Mouse (Mus musculus) neural tube, embryonic 14.5 days (tissue): ENCODE results near the gene Nbas. TPM values are rescaled to one million over a fixed set of nuclear protein-coding genes. Genes with fewer than 3 reads are reported as not detected.

Experiments used
- ATAC-seq: fragments of 200-750 bp; cut with Nextera tagmentation; 2 replicates; pipeline ENCODE4 v1.8.0; 2017; ENCODE audit warnings: low read depth, mild to moderate bottlenecking, moderate TSS enrichment, moderate library complexity
- H3K27ac ChIP-seq: fragments of 300-500 bp; sonication (generic); 2 replicates; pipeline ENCODE4 v1.5.1; 2014; ENCODE audit warnings: low read depth, mild to moderate bottlenecking, control low read depth, low read length, moderate library complexity, mixed read lengths
- H3K27me3 ChIP-seq: fragments of 300-500 bp; sonication (generic); 2 replicates; pipeline ENCODE4 v1.6.1; 2014; ENCODE audit warnings: low read length; ENCODE audit not compliant: control insufficient read depth, insufficient read depth
- H3K36me3 ChIP-seq: fragments of 300-500 bp; sonication (generic); 2 replicates; pipeline ENCODE4 v1.6.1; 2014; ENCODE audit warnings: low read length, mixed read lengths; ENCODE audit not compliant: control insufficient read depth, insufficient read depth
- H3K4me1 ChIP-seq: fragments of 300-500 bp; sonication (generic); 2 replicates; pipeline ENCODE4 v1.6.1; 2014; ENCODE audit warnings: low read length; ENCODE audit not compliant: control insufficient read depth, insufficient read depth
- H3K4me2 ChIP-seq: fragments of 300-500 bp; sonication (generic); 2 replicates; pipeline ENCODE4 v1.6.1; 2014; ENCODE audit warnings: mild to moderate bottlenecking, low read depth, low read length, control low read depth
- H3K4me3 ChIP-seq: fragments of 300-500 bp; sonication (generic); 2 replicates; pipeline ENCODE4 v1.5.1; 2014; ENCODE audit warnings: low read depth, low read length, control low read depth, mixed read lengths
- H3K9ac ChIP-seq: fragments of 300-500 bp; sonication (generic); replicated peaks from 2 replicates; pipeline ENCODE4 v1.6.1; 2014; ENCODE audit warnings: low read depth, mild to moderate bottlenecking, control low read depth, low read length, mixed read lengths
- H3K9me3 ChIP-seq: fragments of 300-500 bp; sonication (generic); 2 replicates; pipeline ENCODE4 v1.6.1; 2016; ENCODE audit warnings: low read length; ENCODE audit not compliant: control insufficient read depth
- WGBS: fragments of 180-500 bp; shearing (Covaris S2); extraction: QIAGEN DNeasy Blood & Tissue Kit; methylation state at CpG from one replicate; pipeline ENCODE4 v1.1.7; 2014; 5-methylcytosine and 5-hydroxymethylcytosine counted together
- polyA plus RNA-seq: library from polyadenylated mRNA; unstranded; fragments of >200 nt; fragmentation: Nextera tagmentation; extraction: Ambion mirVana; gene quantifications from 2 replicates; pipeline ENCODE4 v1.2.1, GENCODE M21; 2014

Gene Nbas
- polyA plus RNA-seq, 1 experiment from 2014 or later, result 24.9 TPM

- Histone ChIP-seq H3K9ac (no peak overlapping the region), H3K9me3 (no peaks in the 10 kb centered on the region), H3K27me3 (no peaks in the 10 kb centered on the region), H3K4me2 (no peak overlapping the region), H3K4me1 (no peaks in the 10 kb centered on the region), H3K27ac (no peak overlapping the region), H3K4me3 (no peak overlapping the region), H3K36me3 (no peaks in the 10 kb centered on the region)
- 94% methylated on average over 4 of the region's 4 CpGs for WGBS
- ATAC-seq, result no peak
Observed at GRCm38 (mm10) chr12:13539171-13539570, 270.2 kb downstream of the Nbas start.

- H3K4me1 ChIP-seq, result no peaks in the 10 kb centered on the region
- ATAC-seq, result no peak
- no peaks in the 10 kb centered on the region for H3K9me3 ChIP-seq
- H3K36me3 ChIP-seq, result no peaks in the 10 kb centered on the region
- WGBS, result 56% methylated on average over 5 of the region's 5 CpGs
- no peaks in the 10 kb centered on the region for H3K27me3 ChIP-seq
- no peak overlapping the region for H3K9ac ChIP-seq
- H3K4me3 ChIP-seq, result no peak overlapping the region
- no peak overlapping the region for H3K27ac ChIP-seq
- no peak overlapping the region for H3K4me2 ChIP-seq
Observed at GRCm38 (mm10) chr12:13543806-13544205, 274.9 kb downstream of the Nbas start.

- Histone ChIP-seq H3K4me1 (no peaks in the 10 kb centered on the region), H3K4me3 (no peak overlapping the region), H3K9me3 (no peaks in the 10 kb centered on the region), H3K9ac (no peak overlapping the region), H3K36me3 (peaks cover 4% of the 10 kb centered on the region; the same call in 1 of the 2 replicates), H3K27me3 (no peaks in the 10 kb centered on the region), H3K4me2 (no peak overlapping the region), H3K27ac (no peak overlapping the region)
- no peak for ATAC-seq
- WGBS, result 85% methylated on average over 5 of the region's 5 CpGs
Observed at GRCm38 (mm10) chr12:13563646-13564289, 294.8 kb downstream of the Nbas start.

GRCm38 (mm10) chr12:13564330-13564729, 295.4 kb downstream of the Nbas start:
- ATAC-seq, result no peak

GRCm38 (mm10) chr12:13566421-13566820, 297.5 kb downstream of the Nbas start:
- Histone ChIP-seq H3K4me1 (no peaks in the 10 kb centered on the region), H3K27ac (no peak overlapping the region), H3K27me3 (no peaks in the 10 kb centered on the region), H3K4me3 (no peak overlapping the region), H3K9me3 (no peaks in the 10 kb centered on the region), H3K36me3 (no peaks in the 10 kb centered on the region), H3K9ac (no peak overlapping the region), H3K4me2 (no peak overlapping the region)
- no peak for ATAC-seq
- 91% methylated on average over 7 of the region's 7 CpGs for WGBS

More at GRCm38 (mm10) chr12:13564330-13564729, 295.4 kb downstream of the Nbas start:
- H3K4me2 ChIP-seq, result no peak overlapping the region
- no peak overlapping the region for H3K9ac ChIP-seq
- no peaks in the 10 kb centered on the region for H3K27me3 ChIP-seq
- H3K4me1 ChIP-seq, result no peaks in the 10 kb centered on the region
- no peaks in the 10 kb centered on the region for H3K9me3 ChIP-seq
- H3K36me3 ChIP-seq, result peaks cover 4% of the 10 kb centered on the region; the same call in 1 of the 2 replicates
- WGBS, result 97% methylated on average over 2 of the region's 2 CpGs
- no peak overlapping the region for H3K27ac ChIP-seq
- H3K4me3 ChIP-seq, result no peak overlapping the region

- Histone ChIP-seq H3K4me3 (no peak overlapping the region), H3K27ac (no peak overlapping the region), H3K27me3 (no peaks in the 10 kb centered on the region), H3K9me3 (no peaks in the 10 kb centered on the region), H3K36me3 (no peaks in the 10 kb centered on the region), H3K4me2 (no peak overlapping the region), H3K4me1 (no peaks in the 10 kb centered on the region), H3K9ac (no peak overlapping the region)
- no peak for ATAC-seq
- 87% methylated on average over 4 of the region's 4 CpGs for WGBS
Observed at GRCm38 (mm10) chr12:13575158-13575557, 306.2 kb downstream of the Nbas start.

- no peaks in the 10 kb centered on the region for H3K27me3 ChIP-seq
- H3K36me3 ChIP-seq, result no peaks in the 10 kb centered on the region
- no peak overlapping the region for H3K9ac ChIP-seq
- H3K4me3 ChIP-seq, result no peak overlapping the region
- ATAC-seq, result no peak
- H3K27ac ChIP-seq, result no peak overlapping the region
- H3K9me3 ChIP-seq, result no peaks in the 10 kb centered on the region
- 95% methylated on average over 5 of the region's 5 CpGs for WGBS
- H3K4me2 ChIP-seq, result no peak overlapping the region
- no peaks in the 10 kb centered on the region for H3K4me1 ChIP-seq
Observed at GRCm38 (mm10) chr12:13575605-13576600, 307.0 kb downstream of the Nbas start.

- Histone ChIP-seq H3K4me3 (no peak overlapping the region), H3K4me2 (no peak overlapping the region), H3K27me3 (no peaks in the 10 kb centered on the region), H3K36me3 (no peaks in the 10 kb centered on the region), H3K9me3 (no peaks in the 10 kb centered on the region), H3K4me1 (no peaks in the 10 kb centered on the region), H3K27ac (no peak overlapping the region), H3K9ac (no peak overlapping the region)
- 70% methylated on average over 4 of the region's 4 CpGs for WGBS
- ATAC-seq, result no peak
Observed at GRCm38 (mm10) chr12:13576761-13577160, 307.8 kb downstream of the Nbas start.

- H3K4me3 ChIP-seq, result no peak overlapping the region
- no peaks in the 10 kb centered on the region for H3K36me3 ChIP-seq
- H3K4me1 ChIP-seq, result no peaks in the 10 kb centered on the region
- no peak overlapping the region for H3K27ac ChIP-seq
- ATAC-seq, result no peak
- WGBS, result 92% methylated on average over 1 of the region's 1 CpGs
- H3K4me2 ChIP-seq, result no peak overlapping the region
- H3K9ac ChIP-seq, result no peak overlapping the region
- H3K27me3 ChIP-seq, result no peaks in the 10 kb centered on the region
- H3K9me3 ChIP-seq, result no peaks in the 10 kb centered on the region
Observed at GRCm38 (mm10) chr12:13580796-13581195, 311.9 kb downstream of the Nbas start.
